Mouse (Mus musculus) large intestine, adult 2 months (tissue): ENCODE measurements around the gene Htr6. TPM values are rescaled to one million over a fixed set of nuclear protein-coding genes. Genes with fewer than 3 reads are reported as not detected.

ENCODE experiments used
- DNase-seq: peaks from one replicate; pipeline ENCODE4 v3.0.0-alpha.2; 2012; ENCODE audit warnings: low read depth, low spot score
- WGBS: fragments of 180-500 bp; shearing (Covaris S2); methylation state at CpG from one replicate; pipeline ENCODE4 v1.1.7; 2018; 5-methylcytosine and 5-hydroxymethylcytosine counted together
- polyA plus RNA-seq: library from polyadenylated mRNA; depleted of rRNA; stranded (reverse); fragments of >200 nt; gene quantifications from 2 replicates; pipeline ENCODE4 v1.2.3, GENCODE M21; 2012

The Htr6 gene
- polyA plus RNA-seq, 1 experiment: 0.26 TPM

- 81% methylated on average over 9 of the region's 9 CpGs for WGBS
- no peak for DNase-seq
These were observed 21.0 kb downstream of the Htr6 start for GRCm38 (mm10) chr4:139054300-139054923.

DNA sequence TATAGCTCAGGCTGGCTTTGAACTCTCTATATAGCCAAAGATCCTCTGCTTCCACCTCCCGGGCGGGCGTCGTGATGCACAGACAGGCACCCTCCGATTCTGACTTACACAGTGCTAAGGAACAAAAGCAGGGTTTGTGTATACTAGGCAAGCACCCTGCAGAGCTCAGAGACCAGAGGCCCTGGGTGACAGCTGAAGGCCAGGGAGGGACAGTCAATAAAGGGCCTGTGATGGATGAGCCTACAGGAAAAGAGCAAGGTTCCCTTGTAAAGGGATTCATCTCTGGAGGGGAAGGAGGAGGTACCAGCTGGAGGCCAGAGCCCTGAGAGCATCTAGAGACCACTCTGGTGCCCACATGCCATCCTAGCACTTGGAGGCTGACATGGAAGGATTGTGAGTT lies 22.0 kb downstream of the Htr6 start:
- WGBS: 77% methylated on average over 5 of the region's 5 CpGs
- no peak for DNase-seq

DNA sequence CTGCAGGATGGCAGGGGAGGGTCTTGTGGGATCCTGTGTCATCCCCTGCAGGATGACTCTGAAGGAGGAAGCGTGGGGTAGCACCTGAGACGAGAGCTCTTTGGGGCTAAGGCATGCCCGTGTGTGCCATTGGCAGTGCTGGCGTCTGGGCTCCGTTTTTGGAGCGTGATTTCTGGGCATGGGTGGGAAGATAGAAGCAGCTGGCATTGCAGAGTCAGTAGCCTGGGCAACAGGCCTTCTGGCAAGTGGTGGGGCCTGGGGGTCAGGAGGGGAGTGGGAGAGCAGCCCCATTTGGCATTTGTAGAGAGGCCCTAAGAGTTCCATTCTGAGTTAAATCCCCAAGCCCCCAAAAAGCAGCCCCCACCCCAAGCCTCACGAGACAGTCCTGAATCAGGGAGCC lies 22.6 kb downstream of the Htr6 start:
- DNase-seq: no peak
- WGBS: 90% methylated on average over 7 of the region's 7 CpGs

DNA sequence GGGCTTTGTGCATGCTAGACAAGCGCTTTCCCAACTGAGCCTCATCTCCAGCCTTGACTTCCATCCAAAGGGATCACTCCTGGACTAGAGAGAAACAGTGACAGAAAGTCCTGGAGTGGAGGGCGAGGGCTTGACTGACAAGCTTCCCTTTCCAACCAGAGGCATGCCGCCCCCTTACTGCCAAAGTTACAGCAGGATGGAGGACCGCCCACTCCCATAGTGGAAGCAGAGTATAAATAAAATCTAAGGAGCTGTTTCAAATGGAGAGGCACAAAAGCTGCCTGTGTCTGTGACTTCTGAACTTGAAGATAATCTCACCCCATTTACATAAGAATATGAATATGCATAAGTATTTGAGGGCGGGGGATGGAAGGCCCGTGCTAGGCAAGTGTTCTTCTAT lies 26.9 kb downstream of the Htr6 start:
- WGBS: 88% methylated on average over 6 of the region's 6 CpGs

GRCm38 (mm10) chr4:139046354-139046753 lies 29.0 kb downstream of the Htr6 start:
- DNase-seq: no peak
- WGBS: 90% methylated on average over 5 of the region's 5 CpGs

More for the DNA sequence above, 26.9 kb downstream of the Htr6 start:
- DNase-seq: no peak

DNA sequence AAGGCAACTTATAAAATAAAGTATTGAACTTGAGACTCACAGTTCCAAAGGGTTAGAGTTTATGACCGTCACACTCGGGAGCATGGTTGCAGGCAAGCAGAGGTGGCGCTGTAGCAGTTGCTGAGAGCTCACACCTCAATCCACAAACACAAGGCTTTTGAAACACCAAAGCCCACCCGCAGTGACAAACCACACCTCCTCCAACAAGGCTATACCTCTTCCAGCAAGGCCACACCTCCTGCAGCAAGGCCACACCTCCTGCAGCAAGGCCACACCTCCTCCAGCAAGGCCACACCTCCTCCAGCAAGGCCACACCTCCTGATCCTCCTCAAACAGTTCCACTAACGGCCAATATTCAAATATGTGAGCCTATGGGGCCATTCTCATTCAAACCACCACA lies 30.8 kb downstream of the Htr6 start:
- WGBS: 92% methylated on average over 5 of the region's 5 CpGs
- no peak for DNase-seq

GRCm38 (mm10) chr4:139043600-139043999 lies 31.8 kb downstream of the Htr6 start:
- WGBS: 81% methylated on average over 2 of the region's 2 CpGs
- no peak for DNase-seq

DNA sequence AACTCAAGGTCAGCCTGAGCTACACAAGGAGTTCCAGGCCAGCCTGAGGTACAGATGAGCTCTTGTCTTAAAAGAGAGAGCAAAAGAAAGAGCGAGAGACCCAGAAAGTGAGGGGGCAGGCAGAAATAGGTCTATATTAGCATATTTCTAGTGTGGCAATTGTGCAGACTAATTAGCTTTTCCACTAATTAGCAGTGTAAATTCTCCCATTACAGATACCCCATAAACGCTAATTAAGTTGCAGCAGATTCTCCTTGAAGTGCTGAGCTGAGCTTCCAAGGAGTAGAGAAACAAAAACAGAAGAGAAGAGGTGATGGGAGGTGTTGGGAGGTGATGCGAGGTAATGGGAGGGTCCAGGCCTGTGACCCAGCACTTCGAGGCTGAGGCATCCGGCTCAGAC lies 32.8 kb downstream of the Htr6 start:
- 82% methylated on average over 5 of the region's 5 CpGs for WGBS

GRCm38 (mm10) chr4:139040084-139040839 lies 35.1 kb downstream of the Htr6 start:
- no peak for DNase-seq
- 75% methylated on average over 10 of the region's 10 CpGs for WGBS

More for the DNA sequence above, 32.8 kb downstream of the Htr6 start:
- no peak for DNase-seq

GRCm38 (mm10) chr4:139037795-139038607 lies 37.4 kb downstream of the Htr6 start:
- WGBS: 25% methylated on average over 17 of the region's 17 CpGs
- DNase-seq: peak; percentile 8

DNA sequence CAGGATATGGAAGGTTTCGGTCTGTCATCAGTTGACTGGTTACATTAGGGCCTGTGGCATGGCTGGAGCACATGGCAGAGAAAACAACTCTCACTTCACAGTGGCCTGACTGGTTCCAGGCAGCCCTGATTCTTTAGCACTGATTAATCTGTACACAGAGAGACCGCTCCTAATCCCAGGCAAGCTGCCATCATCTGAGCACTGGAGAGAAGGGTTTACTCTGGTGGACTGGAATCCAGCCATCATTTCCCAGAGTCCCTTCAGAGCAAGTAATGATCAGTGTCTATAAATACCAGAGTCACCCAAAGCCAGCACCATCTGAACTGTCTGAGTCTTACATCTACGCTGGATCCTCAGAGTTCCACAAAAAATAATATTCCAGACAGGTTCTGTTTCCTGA lies 39.6 kb downstream of the Htr6 start:
- DNase-seq: no peak
- WGBS: 86% methylated on average over 3 of the region's 3 CpGs

- no peak for DNase-seq
- 86% methylated on average over 3 of the region's 3 CpGs for WGBS
These were observed 40.4 kb downstream of the Htr6 start for GRCm38 (mm10) chr4:139034942-139035341.

- DNase-seq: no peak
- 46% methylated on average over 4 of the region's 4 CpGs for WGBS
These were observed 40.8 kb downstream of the Htr6 start for GRCm38 (mm10) chr4:139034540-139034939.

DNA sequence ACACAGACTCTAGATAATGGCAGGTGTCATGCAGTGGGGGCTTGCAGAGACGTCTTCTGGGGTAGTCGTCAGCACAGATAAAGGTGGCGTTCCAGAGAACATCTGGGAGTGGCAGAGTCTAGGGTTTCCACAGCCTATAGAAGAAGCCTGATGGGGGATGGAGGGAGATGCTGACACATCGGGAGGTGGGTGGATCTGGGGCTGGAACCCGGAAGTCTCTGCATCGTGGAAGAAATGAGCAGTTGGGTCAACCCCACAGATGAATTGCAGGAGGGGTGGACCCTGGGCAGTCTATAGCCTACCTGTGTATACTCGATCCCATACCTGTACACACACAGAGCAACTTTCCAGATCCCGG lies 41.4 kb downstream of the Htr6 start:
- 82% methylated on average over 8 of the region's 8 CpGs for WGBS

DNA sequence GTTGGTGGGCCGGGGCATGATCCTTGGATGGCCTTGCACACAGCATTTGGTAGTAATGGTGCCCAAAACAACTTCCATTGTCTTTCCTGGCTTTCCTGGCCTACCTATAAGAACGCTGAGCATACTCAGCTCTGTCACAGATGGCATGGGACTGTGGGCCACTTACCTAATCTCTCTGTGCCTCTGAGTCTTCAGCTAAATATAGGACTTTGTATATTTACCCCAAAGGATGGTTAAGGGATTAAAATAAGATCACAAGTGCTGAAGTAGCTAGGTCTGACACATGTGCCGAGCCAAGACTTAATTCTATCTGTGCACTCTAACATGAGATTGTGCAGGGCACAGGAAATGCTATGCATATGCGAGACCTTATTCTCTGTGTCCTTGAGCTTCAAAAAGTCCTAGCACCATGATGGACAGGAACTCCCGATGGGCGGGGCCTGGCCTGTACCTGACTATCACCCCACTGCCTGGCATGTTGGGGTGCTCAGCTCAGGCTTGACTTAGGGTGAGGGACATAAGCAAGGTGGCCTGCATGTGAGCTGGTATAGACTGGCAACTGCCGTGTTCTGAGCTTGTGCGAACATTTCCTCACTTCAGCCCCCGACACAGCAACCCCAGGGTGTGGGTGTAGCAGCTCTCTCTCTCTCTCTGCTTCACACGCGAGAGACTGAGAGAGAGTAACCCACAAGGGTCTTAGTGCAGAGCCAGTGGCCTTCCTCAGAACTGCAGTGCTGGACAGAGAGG lies 41.9 kb downstream of the Htr6 start:
- WGBS: 89% methylated on average over 11 of the region's 11 CpGs

More for the DNA sequence above, 41.4 kb downstream of the Htr6 start:
- DNase-seq: no peak

GRCm38 (mm10) chr4:139032521-139032920 lies 42.8 kb downstream of the Htr6 start:
- WGBS: 89% methylated on average over 12 of the region's 12 CpGs
- DNase-seq: no peak

More for the DNA sequence above, 41.9 kb downstream of the Htr6 start:
- no peak for DNase-seq

DNA sequence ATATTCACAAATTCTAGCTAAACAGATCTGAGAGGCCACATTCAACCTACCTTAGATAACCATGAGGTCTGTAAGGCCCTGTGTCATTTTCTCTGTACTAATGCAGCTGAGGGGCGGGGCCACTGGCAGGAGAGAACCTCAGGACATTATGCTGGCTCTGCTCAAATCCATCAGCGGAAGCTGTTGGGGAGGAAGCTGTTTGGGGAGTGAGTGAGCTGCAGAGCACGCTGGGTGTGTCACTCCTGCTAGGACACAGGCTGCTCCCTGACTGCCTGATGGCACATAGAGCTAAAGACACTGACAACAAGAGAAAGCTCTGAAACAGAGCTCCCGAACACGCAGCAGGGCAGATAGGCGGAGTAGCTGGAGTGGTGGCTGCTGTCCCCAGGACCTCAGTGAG lies 44.7 kb downstream of the Htr6 start:
- 64% methylated on average over 6 of the region's 6 CpGs for WGBS
- no peak for DNase-seq

DNA sequence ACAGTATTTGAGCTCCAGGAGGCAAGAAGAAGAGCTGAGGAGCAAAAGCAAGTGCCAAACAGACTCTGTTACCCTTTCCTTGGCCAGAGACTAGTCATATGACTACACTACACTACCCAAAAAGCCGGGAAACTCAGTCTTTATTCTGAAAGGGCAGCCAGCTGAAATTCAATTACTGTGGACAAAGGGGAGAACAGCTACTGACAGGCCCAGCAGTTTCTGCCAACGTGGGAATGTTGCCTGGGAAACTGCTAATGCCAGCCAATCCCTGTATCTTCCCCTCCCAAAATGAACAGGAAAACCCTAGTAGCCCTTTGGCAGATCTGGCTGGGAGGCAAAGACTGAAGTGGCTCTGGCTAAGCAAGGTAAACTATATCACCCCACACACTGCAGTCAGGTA lies 51.0 kb downstream of the Htr6 start:
- no peak for DNase-seq
- 51% methylated on average over 2 of the region's 2 CpGs for WGBS

DNA sequence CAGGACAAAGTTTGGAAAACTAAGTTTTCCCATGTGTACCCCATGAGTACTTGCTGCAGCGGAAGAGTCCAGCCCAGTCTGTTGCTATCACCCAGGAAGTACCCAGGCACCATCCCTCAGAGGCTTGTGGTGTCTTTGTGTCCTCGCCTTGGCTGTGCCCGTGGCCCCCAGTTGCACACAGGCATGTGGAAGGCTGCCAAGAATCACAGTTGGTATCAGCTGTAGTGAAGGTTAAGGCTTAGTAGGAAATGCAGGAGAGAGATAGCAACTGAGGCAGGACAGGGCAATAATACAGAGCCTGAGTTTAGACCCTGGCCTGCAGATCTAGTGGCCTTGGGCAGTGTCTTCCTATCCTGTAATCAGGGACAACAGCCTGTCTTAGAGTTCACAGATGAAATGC lies 55.0 kb downstream of the Htr6 start:
- 70% methylated on average over 3 of the region's 3 CpGs for WGBS
- DNase-seq: no peak

DNA sequence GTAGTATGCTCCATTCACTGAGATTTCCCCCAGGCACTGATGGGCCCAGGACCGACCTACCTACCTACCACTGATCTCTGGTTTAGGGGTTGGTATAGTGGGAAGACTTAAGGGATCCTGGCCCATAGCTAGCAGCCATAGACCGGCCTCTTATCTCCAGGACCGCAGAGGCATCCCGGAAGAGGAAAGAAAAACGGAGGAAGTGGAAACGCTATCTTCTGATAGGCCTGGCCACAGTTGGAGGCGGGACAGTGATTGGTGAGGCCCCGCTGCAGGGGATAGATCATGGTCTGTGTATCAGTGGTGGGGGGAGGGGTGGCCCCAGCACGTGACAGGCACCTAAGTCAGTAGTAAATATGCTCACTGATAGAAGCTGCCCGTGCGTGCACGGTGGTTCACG lies 56.0 kb downstream of the Htr6 start:
- DNase-seq: no peak
- WGBS: 80% methylated on average over 13 of the region's 13 CpGs
